Mouse (Mus musculus): ENCODE measurements around the gene Wdfy3.
"Not testable (repeated sequence)": the region's sequence is repeated elsewhere in the genome, so short reads cannot be mapped to it uniquely, and the experiment has no call there.

Gene Wdfy3

GRCm38 (mm10) chr5:101891694-101892416 lies 177.9 kb downstream of the Wdfy3 start:
- DNase-seq (ENCODE audit: low spot score in 2 of 2): no peak

GRCm38 (mm10) chr5:101887989-101888388 lies 181.7 kb downstream of the Wdfy3 start:
- no peak for DNase-seq (ENCODE audit: low spot score in 2 of 2)

- no peak for DNase-seq (ENCODE audit: low spot score in 2 of 2)
These were observed 184.7 kb downstream of the Wdfy3 start for GRCm38 (mm10) chr5:101885039-101885438.

DNA sequence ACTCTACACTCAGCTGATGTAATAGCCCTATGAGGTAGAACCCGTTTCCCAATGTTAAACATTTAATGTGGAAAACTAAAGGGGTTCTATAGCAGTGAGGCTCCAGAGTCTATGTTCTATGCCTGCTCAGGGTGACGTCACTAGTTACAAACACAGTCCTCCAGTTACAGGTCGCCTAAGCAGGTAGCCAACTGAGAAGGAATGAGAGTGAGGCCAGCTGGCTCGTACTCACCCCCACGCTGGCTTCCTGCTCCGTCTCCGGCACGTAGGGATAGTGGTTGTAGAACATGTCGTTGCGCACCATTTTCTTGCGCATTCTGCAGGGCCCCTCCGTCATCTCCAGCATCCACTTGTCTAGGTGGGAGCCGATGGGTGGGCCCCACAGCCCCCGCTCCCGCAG lies 187.5 kb downstream of the Wdfy3 start:
- no peak for DNase-seq (ENCODE audit: low spot score in 2 of 2)

GRCm38 (mm10) chr5:101879914-101880313 lies 189.8 kb downstream of the Wdfy3 start:
- no peak for DNase-seq (ENCODE audit: low spot score in 2 of 2)

DNA sequence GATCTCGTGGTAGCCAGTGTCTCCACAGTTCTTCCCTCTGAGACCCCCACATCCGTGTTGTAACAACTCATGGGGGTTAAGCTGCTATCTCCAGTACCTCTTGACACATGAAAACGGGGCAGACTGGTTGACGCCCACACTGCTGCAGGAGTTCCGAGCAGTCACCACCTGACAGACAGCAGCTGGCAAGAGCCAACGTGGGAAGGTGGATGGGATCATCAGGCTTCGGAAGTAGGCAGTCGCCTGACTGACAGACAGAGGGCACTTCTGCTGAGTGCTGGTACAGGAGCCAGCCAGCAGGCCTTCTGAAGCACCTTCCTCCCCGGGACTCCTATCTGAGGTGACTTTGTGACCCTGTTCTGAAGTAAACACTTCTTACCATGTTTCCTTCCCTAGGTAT lies 191.3 kb downstream of the Wdfy3 start:
- DNase-seq (ENCODE audit: low spot score in 2 of 2): peak; percentile 35 to 52

DNA sequence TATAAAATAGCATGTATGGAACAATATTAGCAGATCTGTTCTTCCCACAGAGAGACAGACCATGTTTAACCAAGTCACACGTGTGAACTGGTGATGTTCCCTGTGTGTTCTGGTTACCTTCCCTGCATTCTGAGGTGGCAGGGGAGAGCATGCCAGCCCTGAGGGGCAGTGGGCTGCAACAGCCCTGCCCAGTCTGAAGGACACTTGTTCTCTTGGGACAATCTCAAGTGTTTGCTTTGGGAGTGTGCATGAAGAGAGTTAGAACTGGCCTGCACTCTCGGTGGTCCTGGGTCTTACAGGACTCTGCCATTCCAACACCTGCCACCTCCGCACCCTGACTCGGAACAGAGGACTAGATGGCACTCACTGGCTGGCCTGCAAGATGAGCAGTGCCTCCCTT lies 193.5 kb downstream of the Wdfy3 start:
- no peak for DNase-seq (ENCODE audit: low spot score in 2 of 2)

- DNase-seq (ENCODE audit: low spot score in 2 of 2): no peak
These were observed 203.0 kb downstream of the Wdfy3 start for GRCm38 (mm10) chr5:101866722-101867121.

DNA sequence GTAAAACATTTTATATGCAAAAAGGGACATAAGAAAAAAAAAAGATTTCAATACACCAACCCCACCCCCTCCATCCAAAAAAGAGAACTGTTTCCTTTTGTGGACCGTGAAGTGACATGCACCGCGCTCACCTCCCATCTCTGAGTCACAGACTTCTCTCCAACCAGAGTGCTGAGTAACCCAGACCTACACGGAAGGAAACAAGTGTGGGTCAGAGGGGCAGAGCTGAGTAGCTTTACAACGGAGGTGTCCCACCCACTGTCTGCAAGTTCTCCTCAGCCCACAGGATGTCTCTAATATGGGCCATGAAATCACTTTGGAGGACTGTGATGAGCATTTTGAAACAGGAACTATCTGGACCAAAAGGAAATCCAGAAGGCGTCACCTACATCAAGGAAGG lies 205.8 kb downstream of the Wdfy3 start:
- no peak for DNase-seq (ENCODE audit: low spot score in 2 of 2)

DNA sequence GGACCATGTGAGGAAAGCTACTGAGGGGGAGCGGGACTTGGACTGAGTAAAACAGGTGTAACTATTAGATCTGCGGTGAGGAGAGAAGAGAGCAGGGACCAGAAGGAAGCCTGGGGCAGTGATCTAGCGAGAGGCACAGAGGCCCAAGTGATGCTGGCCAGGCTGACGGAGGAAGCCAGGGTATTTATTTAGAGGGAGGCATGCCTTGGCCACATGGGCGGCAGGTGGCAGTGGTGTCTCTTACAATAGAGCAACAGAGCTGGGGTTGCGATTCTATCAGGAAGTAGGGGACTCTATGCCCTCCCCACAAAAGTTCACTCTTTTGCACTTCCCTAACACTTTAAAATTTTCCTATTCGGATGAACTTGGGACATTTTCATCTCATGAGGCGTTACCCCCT lies 207.1 kb downstream of the Wdfy3 start:
- DNase-seq (ENCODE audit: low spot score in 2 of 2): no peak

DNA sequence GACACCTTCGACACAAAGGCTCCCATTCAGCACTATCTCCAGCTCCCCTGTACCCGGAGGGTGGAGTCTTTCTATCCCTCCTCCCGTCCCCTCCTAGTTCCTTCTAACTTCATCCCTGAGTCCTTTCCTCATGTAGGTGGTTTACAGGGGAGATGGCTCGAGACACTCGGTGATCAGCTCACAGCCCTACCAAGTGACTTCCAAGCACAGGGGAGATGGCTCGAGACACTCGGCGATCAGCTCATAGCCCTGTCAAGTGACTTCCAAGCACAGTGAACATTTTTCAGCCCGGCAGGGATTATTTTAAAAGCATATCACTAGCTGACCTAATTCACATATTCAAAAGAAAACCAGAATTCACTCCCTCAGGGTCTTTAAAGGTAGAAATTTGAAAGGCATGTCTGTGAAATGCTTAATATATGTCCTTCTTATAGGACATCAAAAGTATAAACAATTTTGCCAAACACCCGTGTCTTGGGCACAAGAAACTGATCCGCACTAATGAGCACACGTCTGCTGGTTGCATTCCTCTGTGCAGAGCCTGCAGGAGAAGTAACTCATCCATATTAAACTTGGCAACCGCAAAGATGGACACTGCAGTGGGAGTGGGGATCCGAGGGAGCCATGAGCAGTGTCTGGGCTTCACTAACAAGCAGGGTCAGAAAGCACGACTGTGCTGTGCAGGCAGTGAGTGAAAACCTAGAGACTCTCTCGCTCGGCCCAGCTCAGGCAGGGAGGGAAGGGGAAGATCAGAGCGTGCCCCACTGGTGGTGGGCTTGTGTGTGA lies 207.7 kb downstream of the Wdfy3 start:
- no peak for DNase-seq (ENCODE audit: low spot score in 2 of 2)

GRCm38 (mm10) chr5:101858891-101859436 lies 210.8 kb downstream of the Wdfy3 start:
- no peak for DNase-seq (ENCODE audit: low spot score in 2 of 2)

DNA sequence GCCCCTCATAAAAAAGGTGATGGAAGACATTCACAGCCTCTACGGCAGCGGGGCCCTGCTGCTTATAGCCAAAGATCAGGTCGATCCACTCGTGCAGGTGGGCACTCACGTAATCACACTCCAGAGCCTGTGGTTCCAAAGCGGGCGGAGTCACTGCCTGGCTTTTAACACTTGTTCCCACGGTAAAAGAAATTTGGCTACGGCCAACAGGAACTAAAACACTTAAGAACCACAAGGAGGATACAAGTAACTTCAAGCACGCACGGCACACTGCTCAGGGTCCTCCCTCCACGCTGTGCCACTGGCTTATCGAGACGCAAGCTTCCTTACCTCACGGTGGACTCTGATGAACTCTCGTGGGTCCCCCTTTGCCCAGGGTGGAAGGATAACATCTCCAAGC lies 214.2 kb downstream of the Wdfy3 start:
- no peak for DNase-seq (ENCODE audit: low spot score in 2 of 2)

- DNase-seq (ENCODE audit: low spot score in 2 of 2): no peak
These were observed 215.1 kb downstream of the Wdfy3 start for GRCm38 (mm10) chr5:101854667-101855066.

GRCm38 (mm10) chr5:101854100-101854499 lies 215.6 kb downstream of the Wdfy3 start:
- DNase-seq (ENCODE audit: low spot score in 2 of 2): no peak

DNA sequence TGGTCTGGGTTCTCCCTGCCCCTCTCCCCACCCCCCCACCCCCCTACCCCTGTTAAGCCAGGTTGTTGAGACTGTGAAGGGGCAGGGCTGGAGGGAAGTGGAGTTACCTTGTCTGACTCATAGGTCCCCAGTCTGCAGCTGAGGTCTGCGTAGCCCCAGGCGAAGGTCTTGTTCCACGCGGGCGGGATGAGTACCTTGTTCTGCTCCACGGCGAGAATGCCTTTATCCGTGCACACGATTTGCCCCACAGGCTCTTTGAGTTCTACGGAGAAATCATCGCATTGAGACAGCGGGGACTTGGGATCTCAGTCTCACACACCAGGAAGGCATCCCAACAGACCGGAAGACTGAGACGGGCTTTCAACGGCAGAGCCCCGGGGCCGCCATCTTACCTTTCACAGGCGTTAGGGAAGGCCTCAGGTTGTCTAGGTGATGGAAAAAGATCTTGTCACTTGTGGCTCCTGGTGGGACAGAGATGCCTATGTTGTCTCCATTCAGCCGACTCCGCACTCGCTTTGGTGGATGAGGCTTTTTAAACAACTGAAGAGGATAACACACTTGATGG lies 217.5 kb downstream of the Wdfy3 start:
- DNase-seq (ENCODE audit: low spot score in 2 of 2): no peak

DNA sequence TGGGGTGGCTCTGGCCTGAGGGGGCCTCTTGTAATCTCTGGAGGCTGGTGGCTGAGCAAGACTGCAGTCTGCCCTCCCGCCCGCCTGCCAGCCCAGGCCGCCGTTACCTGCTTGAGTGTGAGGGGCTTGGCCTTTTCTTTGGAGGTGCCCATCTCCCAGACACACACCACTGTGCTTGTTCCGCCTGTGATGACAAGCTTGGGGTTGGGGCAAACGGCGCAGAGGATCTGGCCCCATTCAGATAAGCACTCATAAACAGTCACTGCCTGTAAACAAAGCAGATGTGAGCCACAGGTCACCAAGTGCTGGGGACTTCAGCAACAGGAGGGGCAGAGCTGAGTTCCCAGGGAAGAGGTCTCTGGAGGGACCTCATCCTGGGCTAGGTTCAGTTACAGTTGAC lies 218.6 kb downstream of the Wdfy3 start:
- DNase-seq (ENCODE audit: low spot score in 2 of 2): no peak

DNA sequence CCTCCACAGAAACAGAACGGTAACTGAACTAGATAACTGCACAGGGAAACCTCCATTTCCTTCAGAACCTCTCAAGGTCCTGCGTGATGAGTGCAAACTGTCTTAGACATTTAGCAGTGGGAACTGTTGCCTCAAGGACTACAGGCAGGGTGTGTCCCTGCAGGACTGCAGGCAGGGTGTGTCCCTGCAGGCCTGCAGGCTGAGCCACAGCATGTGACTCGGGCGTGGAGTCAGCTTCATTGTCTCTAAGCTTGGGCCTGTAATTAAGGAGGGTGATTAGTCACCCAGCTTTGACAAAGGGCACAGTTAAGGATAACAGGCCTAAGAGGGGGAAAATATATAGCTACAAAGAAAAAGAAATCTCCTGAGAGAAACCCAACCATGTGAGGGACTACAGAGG lies 222.0 kb downstream of the Wdfy3 start:
- DNase-seq (ENCODE audit: low spot score in 2 of 2): no peak

DNA sequence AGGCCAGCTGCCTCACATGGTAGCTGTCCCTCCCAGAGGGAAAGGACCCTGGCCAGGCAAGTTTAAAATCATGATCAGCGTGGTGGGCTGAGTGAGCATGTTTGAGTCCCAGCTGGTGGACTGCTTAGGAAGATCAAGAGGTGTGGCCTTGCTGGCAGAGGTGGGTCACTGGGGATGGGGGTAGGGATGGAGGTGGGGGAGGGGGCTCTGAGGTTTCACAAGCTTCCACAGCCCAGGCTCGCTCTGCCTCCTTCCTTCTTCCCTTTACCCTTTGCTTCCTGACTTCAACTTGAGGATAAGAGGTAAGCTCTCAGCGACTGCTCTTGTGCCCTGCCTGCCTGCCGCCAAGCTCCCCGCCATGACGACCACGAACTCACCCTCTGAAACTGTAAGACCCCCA lies 222.4 kb downstream of the Wdfy3 start:
- DNase-seq (ENCODE audit: low spot score in 2 of 2): no peak

- no peak for DNase-seq (ENCODE audit: low spot score in 2 of 2)
These were observed 223.8 kb downstream of the Wdfy3 start for GRCm38 (mm10) chr5:101845930-101846329.

GRCm38 (mm10) chr5:101845011-101845410 lies 224.7 kb downstream of the Wdfy3 start:
- DNase-seq (ENCODE audit: low spot score in 2 of 2): no peak

DNA sequence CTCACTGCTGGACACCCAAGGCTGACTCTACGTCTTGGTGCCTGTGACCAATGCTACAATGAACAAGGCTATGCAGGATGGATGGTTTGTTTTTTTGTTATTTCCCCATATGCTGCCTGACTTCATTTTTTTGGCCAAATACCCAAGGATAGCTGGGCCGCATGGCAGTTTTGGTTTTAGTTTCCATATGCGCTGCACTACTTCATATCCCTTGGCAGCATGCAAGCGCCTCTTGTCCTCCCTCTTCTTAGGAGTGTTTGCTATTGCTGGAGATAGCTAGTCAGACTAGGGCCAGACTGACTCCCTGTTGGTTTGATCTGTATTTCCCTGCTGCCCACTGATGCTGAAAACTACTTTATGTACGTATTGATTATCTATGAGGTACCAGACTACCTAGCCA lies 229.2 kb downstream of the Wdfy3 start:
- DNase-seq (ENCODE audit: low spot score in 2 of 2): no peak

DNA sequence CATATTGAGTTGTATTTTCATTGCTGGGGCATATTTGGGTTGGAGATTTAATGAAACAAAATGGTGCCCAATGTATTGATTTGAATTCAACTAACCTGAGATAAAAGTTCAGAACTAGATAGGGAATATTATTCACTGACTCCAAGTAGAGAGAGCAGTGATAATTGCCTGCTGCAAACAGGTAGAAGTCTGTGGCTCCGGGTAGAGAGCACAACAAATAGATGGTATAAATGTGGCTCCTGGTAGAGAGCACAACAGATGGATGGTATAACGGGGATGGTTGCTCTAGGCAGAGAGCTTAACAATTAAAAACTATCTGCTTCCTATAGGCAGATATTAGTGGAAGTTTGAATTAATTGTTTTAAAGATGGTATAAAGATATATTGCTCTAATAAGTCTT lies 232.1 kb downstream of the Wdfy3 start:
- DNase-seq (ENCODE audit: low spot score in 2 of 2): not testable (repeated sequence)
